Mouse (Mus musculus) thymus, adult 2 months (tissue): Measurements from ENCODE around the gene Chac1.

ENCODE experiments used
- CTCF ChIP-seq: fragments of 200-500 bp; IDR thresholded peaks from 2 replicates; pipeline ENCODE4 v1.5.1; 2012; ENCODE audit warnings: mild to moderate bottlenecking, control low read depth, low read length, moderate library complexity, borderline replicate concordance; ENCODE audit not compliant: control insufficient read depth, poor library complexity, insufficient read depth; ENCODE audit errors: extremely low read depth
- POLR2A ChIP-seq: fragments of 200-500 bp; IDR thresholded peaks from 2 replicates; pipeline ENCODE4 v1.6.1; 2012; ENCODE audit warnings: mild to moderate bottlenecking, low read length, control low read depth, moderate library complexity; ENCODE audit not compliant: control insufficient read depth, poor library complexity, insufficient read depth; ENCODE audit errors: extremely low read depth

- no peak for TF ChIP-seq CTCF
- no peak for TF ChIP-seq POLR2A
Observed at GRCm38 (mm10) chr2:119355089-119355488, 4.1 kb downstream of the Chac1 start.
